23 mouse cellular contexts compared by ENCODE assay signal in genomic region chr3:113162300-113162699, GRCm38 (mm10).
"Had no signal": no experiment of that assay in that cellular context is flagged by ENCODE, and none has a peak within 500 bp of the region (broad histone marks: within the 10 kb centered on the region; RNA-seq: fewer than 3 reads in every experiment).

No protein-coding gene starts in this region.

- H3K4me2 ChIP-seq: heart, embryonic 11.5 days; heart, embryonic 13.5 days; heart, embryonic 15.5 days; hindbrain, embryonic 13.5 days; hindbrain, embryonic 15.5 days; limb, embryonic 13.5 days; limb, embryonic 15.5 days; liver, embryonic 12.5 days had no signal

- ATAC-seq: hindbrain, postnatal 0 days; liver, embryonic 12.5 days had no signal

- H3K9me3 ChIP-seq: heart, embryonic 13.5 days; heart, embryonic 15.5 days; hindbrain, embryonic 13.5 days; hindbrain, embryonic 15.5 days; limb, embryonic 13.5 days; limb, embryonic 15.5 days; liver, embryonic 12.5 days had no signal

- H3K27me3 ChIP-seq: heart, embryonic 13.5 days; heart, embryonic 15.5 days; hindbrain, embryonic 13.5 days; hindbrain, embryonic 15.5 days; limb, embryonic 13.5 days; limb, embryonic 15.5 days; liver, embryonic 12.5 days had no signal

- H3K27ac ChIP-seq: heart, adult 2 months; heart, embryonic 13.5 days; heart, embryonic 15.5 days; hindbrain, embryonic 13.5 days; hindbrain, embryonic 15.5 days; hindbrain, postnatal 0 days; limb, embryonic 13.5 days; limb, embryonic 15.5 days; liver, embryonic 12.5 days had no signal

- H3K4me3 ChIP-seq: heart, adult 2 months; heart, embryonic 13.5 days; heart, embryonic 15.5 days; hindbrain, embryonic 13.5 days; hindbrain, embryonic 15.5 days; limb, embryonic 13.5 days; limb, embryonic 15.5 days; liver, embryonic 12.5 days had no signal

- H3K36me3 ChIP-seq: heart, embryonic 13.5 days; heart, embryonic 15.5 days; hindbrain, embryonic 13.5 days; hindbrain, embryonic 15.5 days; limb, embryonic 13.5 days; limb, embryonic 15.5 days; liver, embryonic 12.5 days had no signal

- DNase-seq: gastrocnemius, postnatal 14 days; gastrocnemius, postnatal 36 days; heart, adult 11 months; heart, adult 2 months; heart, postnatal 14 days; heart, postnatal 36 days; kidney, adult 18-20 months; kidney, adult 8-10 months; kidney, postnatal 10 days; kidney, postnatal 25 days; kidney, postnatal 4 days; layer of hippocampus, adult 9-11 months; layer of hippocampus, postnatal 36 days; left cerebral cortex, postnatal 4 days had no signal

- H3K9ac ChIP-seq: heart, embryonic 13.5 days; heart, embryonic 15.5 days; hindbrain, embryonic 13.5 days; hindbrain, embryonic 15.5 days; limb, embryonic 13.5 days; limb, embryonic 15.5 days; liver, embryonic 12.5 days had no signal

- H3K4me1 ChIP-seq: heart, embryonic 13.5 days; heart, embryonic 15.5 days; hindbrain, embryonic 13.5 days; hindbrain, embryonic 15.5 days; limb, embryonic 13.5 days; limb, embryonic 15.5 days; liver, embryonic 12.5 days had no signal
